Mouse (Mus musculus): Measurements from ENCODE around the gene Sfxn5. TPM values are rescaled to one million over a fixed set of nuclear protein-coding genes. Genes with fewer than 3 reads are reported as not detected.

The Sfxn5 gene
- total and polyA plus RNA-seq, 2 experiments from 2014 or later, result 76.1 to 135 TPM

GRCm38 (mm10) chr6:85234796-85235195 is 98.4 kb downstream of the Sfxn5 start:
- Histone ChIP-seq H3K27ac (ENCODE audit: low read depth, low read length) (no peak overlapping the region), H3K9ac (replicated peaks; ENCODE audit: low read length, poor library complexity, severe bottlenecking) (no peak overlapping the region), H3K4me2 (ENCODE audit: low read depth, low read length, poor library complexity, severe bottlenecking) (no peak overlapping the region), H3K4me3 (ENCODE audit: low read depth, low read length) (no peak overlapping the region), H3K27me3 (ENCODE audit: insufficient read depth, low read length) (no peaks in the 10 kb centered on the region), H3K4me1 (ENCODE audit: insufficient read depth, low read length) (no peaks in the 10 kb centered on the region), H3K9me3 (ENCODE audit: low read length) (no peaks in the 10 kb centered on the region), H3K36me3 (ENCODE audit: insufficient read depth, low read length) (no peaks in the 10 kb centered on the region)
- 33% methylated on average over 5 of the region's 5 CpGs for WGBS
- ATAC-seq (ENCODE audit: low FRiP score), result no peak
- no peak for TF ChIP-seq CTCF (IDR thresholded peaks at IDR 0.05)
- no peak for DNase-seq (ENCODE audit: low spot score)

- Histone ChIP-seq H3K27me3 (ENCODE audit: insufficient read depth, low read length) (no peaks in the 10 kb centered on the region), H3K4me2 (ENCODE audit: low read depth, low read length, poor library complexity, severe bottlenecking) (no peak overlapping the region), H3K9ac (replicated peaks; ENCODE audit: low read length, poor library complexity, severe bottlenecking) (no peak overlapping the region), H3K4me3 (ENCODE audit: low read depth, low read length) (no peak overlapping the region), H3K9me3 (ENCODE audit: low read length) (no peaks in the 10 kb centered on the region), H3K27ac (ENCODE audit: low read depth, low read length) (no peak overlapping the region), H3K4me1 (ENCODE audit: insufficient read depth, low read length) (no peaks in the 10 kb centered on the region), H3K36me3 (ENCODE audit: insufficient read depth, low read length) (no peaks in the 10 kb centered on the region)
- ATAC-seq (ENCODE audit: low FRiP score), result no peak
- 45% methylated on average over 7 of the region's 7 CpGs for WGBS
- no peak for DNase-seq (ENCODE audit: low spot score)
- TF ChIP-seq CTCF (IDR thresholded peaks at IDR 0.05), result no peak
These were observed 100.2 kb downstream of the Sfxn5 start for GRCm38 (mm10) chr6:85232836-85233623.

GRCm38 (mm10) chr6:85232045-85232444 is 101.2 kb downstream of the Sfxn5 start:
- DNase-seq (ENCODE audit: low spot score), result no peak
- WGBS, result 49% methylated on average over 4 of the region's 4 CpGs
- no peak overlapping the region for H3K4me2 ChIP-seq (ENCODE audit: low read depth, low read length, poor library complexity, severe bottlenecking)

GRCm38 (mm10) chr6:85231469-85231868 is 101.8 kb downstream of the Sfxn5 start:
- Histone ChIP-seq H3K4me2 (ENCODE audit: low read depth, low read length, poor library complexity, severe bottlenecking) (no peak overlapping the region), H3K27ac (ENCODE audit: low read depth, low read length) (no peak overlapping the region), H3K36me3 (ENCODE audit: insufficient read depth, low read length) (0 out of 2 replicates have a peak, but pooled peaks cover 4% of the 10 kb centered on the region), H3K9me3 (ENCODE audit: low read length) (no peaks in the 10 kb centered on the region), H3K4me1 (ENCODE audit: insufficient read depth, low read length) (no peaks in the 10 kb centered on the region), H3K27me3 (ENCODE audit: insufficient read depth, low read length) (no peaks in the 10 kb centered on the region), H3K9ac (replicated peaks; ENCODE audit: low read length, poor library complexity, severe bottlenecking) (no peak overlapping the region), H3K4me3 (ENCODE audit: low read depth, low read length) (no peak overlapping the region)
- WGBS, result 37% methylated on average over 6 of the region's 6 CpGs
- TF ChIP-seq CTCF (IDR thresholded peaks at IDR 0.05), result no peak
- DNase-seq (ENCODE audit: low spot score) (no peak), ATAC-seq (ENCODE audit: low FRiP score) (no peak)

More at GRCm38 (mm10) chr6:85232045-85232444, 101.2 kb downstream of the Sfxn5 start:
- Histone ChIP-seq H3K9ac (replicated peaks; ENCODE audit: low read length, poor library complexity, severe bottlenecking) (no peak overlapping the region), H3K4me3 (ENCODE audit: low read depth, low read length) (no peak overlapping the region), H3K9me3 (ENCODE audit: low read length) (no peaks in the 10 kb centered on the region), H3K27me3 (ENCODE audit: insufficient read depth, low read length) (no peaks in the 10 kb centered on the region), H3K4me1 (ENCODE audit: insufficient read depth, low read length) (no peaks in the 10 kb centered on the region), H3K36me3 (ENCODE audit: insufficient read depth, low read length) (no peaks in the 10 kb centered on the region), H3K27ac (ENCODE audit: low read depth, low read length) (no peak overlapping the region)
- ATAC-seq (ENCODE audit: low FRiP score), result no peak
- no peak for TF ChIP-seq CTCF (IDR thresholded peaks at IDR 0.05)

- no peaks in the 10 kb centered on the region for H3K9me3 ChIP-seq (ENCODE audit: low read length)
- no peak overlapping the region for H3K4me3 ChIP-seq (ENCODE audit: low read depth, low read length)
- H3K27me3 ChIP-seq (ENCODE audit: insufficient read depth, low read length), result no peaks in the 10 kb centered on the region
- 0 out of 2 replicates have a peak, but pooled peaks cover 4% of the 10 kb centered on the region for H3K36me3 ChIP-seq (ENCODE audit: insufficient read depth, low read length)
- no peak overlapping the region for H3K27ac ChIP-seq (ENCODE audit: low read depth, low read length)
- no peak overlapping the region for H3K4me2 ChIP-seq (ENCODE audit: low read depth, low read length, poor library complexity, severe bottlenecking)
- H3K4me1 ChIP-seq (ENCODE audit: insufficient read depth, low read length), result no peaks in the 10 kb centered on the region
- no peak overlapping the region for H3K9ac ChIP-seq (replicated peaks; ENCODE audit: low read length, poor library complexity, severe bottlenecking)
- 83% methylated on average over 3 of the region's 3 CpGs for WGBS
- no peak for DNase-seq (ENCODE audit: low spot score)
- no peak for ATAC-seq (ENCODE audit: low FRiP score)
- no peak for TF ChIP-seq CTCF (IDR thresholded peaks at IDR 0.05)
These were observed 102.5 kb downstream of the Sfxn5 start for GRCm38 (mm10) chr6:85230762-85231161.

- Histone ChIP-seq H3K9me3 (ENCODE audit: low read length) (no peaks in the 10 kb centered on the region), H3K27me3 (ENCODE audit: insufficient read depth, low read length) (no peaks in the 10 kb centered on the region), H3K36me3 (ENCODE audit: insufficient read depth, low read length) (0 out of 2 replicates have a peak, but pooled peaks cover 4% of the 10 kb centered on the region), H3K4me3 (ENCODE audit: low read depth, low read length) (no peak overlapping the region), H3K27ac (ENCODE audit: low read depth, low read length) (no peak overlapping the region), H3K4me2 (ENCODE audit: low read depth, low read length, poor library complexity, severe bottlenecking) (no peak overlapping the region), H3K9ac (replicated peaks; ENCODE audit: low read length, poor library complexity, severe bottlenecking) (no peak overlapping the region), H3K4me1 (ENCODE audit: insufficient read depth, low read length) (no peaks in the 10 kb centered on the region)
- DNase-seq (ENCODE audit: low spot score), result no peak
- ATAC-seq (ENCODE audit: low FRiP score), result no peak
- 67% methylated on average over 2 of the region's 2 CpGs for WGBS
- no peak for TF ChIP-seq CTCF (IDR thresholded peaks at IDR 0.05)
These were observed 105.7 kb downstream of the Sfxn5 start for GRCm38 (mm10) chr6:85227520-85227919.

Measured in midbrain, postnatal 0 days (tissue).